Mouse (Mus musculus) thymus, postnatal 14 days (tissue): Measurements from ENCODE around the gene Cptp.

Experiments
- DNase-seq: peaks from one replicate; pipeline ENCODE4 v3.0.0; 2021

Cptp gene

GRCm38 (mm10) chr4:155886330-155886729 is 17.1 kb upstream of the Cptp start:
- DNase-seq: no peak

GRCm38 (mm10) chr4:155883587-155883986 is 14.3 kb upstream of the Cptp start:
- no peak for DNase-seq

- DNase-seq: no peak
Measured at GRCm38 (mm10) chr4:155871404-155871803, 2.2 kb upstream of the Cptp start.

GRCm38 (mm10) chr4:155868614-155869298 is 484 bp downstream of the Cptp start:
- DNase-seq: no peak

- no peak for DNase-seq
Measured at GRCm38 (mm10) chr4:155863001-155863400, 6.2 kb downstream of the Cptp start, which contains the start of gene Tas1r3. Gene Tas1r3, minus strand, starts transcription at chr4:155863362.

GRCm38 (mm10) chr4:155861787-155862186 is 7.5 kb downstream of the Cptp start:
- no peak for DNase-seq

- DNase-seq: peak; percentile 56
Measured at GRCm38 (mm10) chr4:155859318-155859717, 9.9 kb downstream of the Cptp start.

- DNase-seq: no peak
Measured at GRCm38 (mm10) chr4:155856881-155857280, 12.4 kb downstream of the Cptp start.

GRCm38 (mm10) chr4:155856071-155856470 is 13.2 kb downstream of the Cptp start:
- no peak for DNase-seq

- no peak for DNase-seq
Measured at GRCm38 (mm10) chr4:155854991-155855390, 14.2 kb downstream of the Cptp start.

GRCm38 (mm10) chr4:155853421-155853820 is 15.8 kb downstream of the Cptp start:
- no peak for DNase-seq

GRCm38 (mm10) chr4:155851951-155852411 is 17.3 kb downstream of the Cptp start:
- no peak for DNase-seq

GRCm38 (mm10) chr4:155851368-155851767 is 17.9 kb downstream of the Cptp start:
- DNase-seq: no peak

GRCm38 (mm10) chr4:155849792-155850451 is 19.3 kb downstream of the Cptp start:
- no peak for DNase-seq

- no peak for DNase-seq
Measured at GRCm38 (mm10) chr4:155849391-155849790, 19.8 kb downstream of the Cptp start.

GRCm38 (mm10) chr4:155848434-155849095 is 20.7 kb downstream of the Cptp start:
- no peak for DNase-seq

- DNase-seq: peak; percentile 73
Measured at GRCm38 (mm10) chr4:155847591-155848352, 21.5 kb downstream of the Cptp start.

- DNase-seq: peak; percentile 96
Measured at GRCm38 (mm10) chr4:155846871-155847578, 22.2 kb downstream of the Cptp start, which contains the start of gene Dvl1. Gene Dvl1, plus strand, starts transcription at chr4:155847402.

- DNase-seq: no peak
Measured at GRCm38 (mm10) chr4:155843231-155843630, 26.0 kb downstream of the Cptp start.

GRCm38 (mm10) chr4:155841651-155842270 is 27.5 kb downstream of the Cptp start:
- DNase-seq: no peak

- DNase-seq: peak; percentile 78
Measured at GRCm38 (mm10) chr4:155841003-155841454, 28.2 kb downstream of the Cptp start.
